Mouse (Mus musculus) midbrain, embryonic 11.5 days (tissue): ENCODE measurements around the gene Ppp4r2. TPM values are rescaled to one million over a fixed set of nuclear protein-coding genes. Genes with fewer than 3 reads are reported as not detected.

ENCODE experiments used
- ATAC-seq: fragments of 200-750 bp; cut with Nextera tagmentation; 2 replicates; pipeline ENCODE4 v1.8.0; 2017; ENCODE audit warnings: moderate TSS enrichment, moderate library complexity; ENCODE audit not compliant: low FRiP score
- DNase-seq: peaks from one replicate; pipeline ENCODE4 v3.0.0; 2015; ENCODE audit warnings: low spot score; ENCODE audit errors: missing footprints
- H3K27ac ChIP-seq: fragments of 300-500 bp; sonication (generic); 2 replicates; pipeline ENCODE4 v1.5.1; 2014; ENCODE audit warnings: low read depth, low read length
- H3K27me3 ChIP-seq: fragments of 300-500 bp; sonication (generic); 2 replicates; pipeline ENCODE4 v1.6.1; 2014; ENCODE audit warnings: mild to moderate bottlenecking, low read length, moderate library complexity, mixed read lengths; ENCODE audit not compliant: control insufficient read depth, insufficient read depth
- H3K36me3 ChIP-seq: fragments of 300-500 bp; sonication (generic); 2 replicates; pipeline ENCODE4 v1.6.1; 2014; ENCODE audit warnings: mild to moderate bottlenecking, low read length, moderate library complexity, mixed read lengths; ENCODE audit not compliant: control insufficient read depth, insufficient read depth
- H3K4me1 ChIP-seq: fragments of 300-500 bp; sonication (generic); 2 replicates; pipeline ENCODE4 v1.6.1; 2014; ENCODE audit warnings: low read length; ENCODE audit not compliant: control insufficient read depth, insufficient read depth
- H3K4me2 ChIP-seq: fragments of 300-500 bp; sonication (generic); 2 replicates; pipeline ENCODE4 v1.6.1; 2014; ENCODE audit warnings: mild to moderate bottlenecking, moderate library complexity
- H3K4me3 ChIP-seq: fragments of 300-500 bp; sonication (generic); 2 replicates; pipeline ENCODE4 v1.5.1; 2014; ENCODE audit warnings: low read depth, low read length
- H3K9ac ChIP-seq: fragments of 300-500 bp; sonication (generic); 2 replicates; pipeline ENCODE4 v1.6.1; 2014; ENCODE audit warnings: low read length
- H3K9me3 ChIP-seq: fragments of 300-500 bp; sonication (generic); 2 replicates; pipeline ENCODE4 v1.6.1; 2016; ENCODE audit warnings: low read length; ENCODE audit not compliant: control insufficient read depth
- WGBS: fragments of 180-500 bp; shearing (Covaris S2); extraction: QIAGEN DNeasy Blood & Tissue Kit; methylation state at CpG from one replicate; pipeline ENCODE4 v1.1.7; 2014; 5-methylcytosine and 5-hydroxymethylcytosine counted together
- polyA plus RNA-seq: library from polyadenylated mRNA; unstranded; fragments of >200 nt; fragmentation: Nextera tagmentation; extraction: Ambion mirVana; gene quantifications from 2 replicates; pipeline ENCODE4 v1.2.1, GENCODE M21; 2014

Gene Ppp4r2
- polyA plus RNA-seq, 1 experiment from 2014 or later, result 40.0 TPM

DNA sequence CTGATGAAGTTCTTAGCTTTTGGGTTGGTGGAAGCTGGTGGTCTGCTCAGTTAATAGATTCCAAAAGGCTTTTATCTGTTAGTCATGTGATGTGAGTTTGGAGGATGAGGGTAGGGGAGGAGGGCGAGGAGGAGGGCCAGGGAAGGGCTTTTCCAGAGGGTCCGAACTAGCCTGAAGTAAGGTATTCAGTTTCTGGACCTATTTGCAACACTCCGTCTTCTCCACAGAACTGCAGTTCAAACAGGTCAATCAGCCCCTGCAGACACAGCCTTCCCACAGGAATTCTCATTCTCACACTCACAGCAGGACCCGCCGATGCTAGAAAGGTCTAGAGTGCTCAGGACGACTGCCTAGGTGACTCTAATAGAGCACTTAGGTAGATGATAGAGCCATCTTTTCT lies 39.8 kb downstream of the Ppp4r2 start:
- no peak overlapping the region for H3K4me2 ChIP-seq
- no peak overlapping the region for H3K4me3 ChIP-seq
- no peaks in the 10 kb centered on the region for H3K4me1 ChIP-seq
- no peak for DNase-seq
- no peaks in the 10 kb centered on the region for H3K9me3 ChIP-seq
- no peak for ATAC-seq
- 81% methylated on average over 6 of the region's 6 CpGs for WGBS
- no peaks in the 10 kb centered on the region for H3K27me3 ChIP-seq
- no peak overlapping the region for H3K9ac ChIP-seq
- no peaks in the 10 kb centered on the region for H3K36me3 ChIP-seq
- H3K27ac ChIP-seq, result no peak overlapping the region

- Histone ChIP-seq H3K27me3 (no peaks in the 10 kb centered on the region), H3K4me2 (no peak overlapping the region), H3K9ac (no peak overlapping the region), H3K27ac (no peak overlapping the region), H3K36me3 (no peaks in the 10 kb centered on the region), H3K4me3 (no peak overlapping the region), H3K9me3 (no peaks in the 10 kb centered on the region), H3K4me1 (no peaks in the 10 kb centered on the region)
- WGBS, result 70% methylated on average over 20 of the region's 20 CpGs
- no peak for ATAC-seq
- DNase-seq, result peak; percentile 97
These were observed 42.6 kb downstream of the Ppp4r2 start for GRCm38 (mm10) chr6:100875862-100876623.

DNA sequence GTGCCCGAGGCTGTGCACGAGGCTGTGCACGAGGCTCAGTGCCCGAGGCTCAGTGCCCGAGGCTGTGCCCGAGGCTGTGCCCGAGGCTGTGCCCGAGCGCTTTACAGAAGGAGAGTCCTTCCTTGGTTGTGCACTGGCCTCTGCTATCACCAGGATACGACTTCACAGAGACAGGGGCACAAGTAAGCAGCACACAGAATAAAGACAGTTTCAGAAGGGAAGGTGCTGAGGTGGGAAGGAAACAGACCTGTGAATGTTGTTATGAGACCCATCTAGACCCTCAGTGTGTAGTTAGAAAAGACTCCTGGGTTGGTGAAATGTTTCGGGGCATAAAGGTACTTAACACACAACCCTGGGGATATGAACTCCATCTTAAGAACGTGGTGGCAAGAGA lies 43.2 kb downstream of the Ppp4r2 start:
- Histone ChIP-seq H3K4me2 (no peak overlapping the region), H3K27me3 (no peaks in the 10 kb centered on the region), H3K36me3 (no peaks in the 10 kb centered on the region), H3K9me3 (no peaks in the 10 kb centered on the region), H3K4me3 (no peak overlapping the region), H3K27ac (no peak overlapping the region), H3K9ac (no peak overlapping the region), H3K4me1 (no peaks in the 10 kb centered on the region)
- 80% methylated on average over 12 of the region's 12 CpGs for WGBS
- ATAC-seq (no peak), DNase-seq (peak; percentile 66)

- Histone ChIP-seq H3K4me3 (no peak overlapping the region), H3K9ac (no peak overlapping the region), H3K4me1 (no peaks in the 10 kb centered on the region), H3K27ac (no peak overlapping the region), H3K36me3 (no peaks in the 10 kb centered on the region), H3K9me3 (no peaks in the 10 kb centered on the region), H3K27me3 (no peaks in the 10 kb centered on the region), H3K4me2 (no peak overlapping the region)
- DNase-seq, result peak; percentile 56
- no peak for ATAC-seq
- WGBS, result 83% methylated on average over 13 of the region's 13 CpGs
These were observed 45.1 kb downstream of the Ppp4r2 start for GRCm38 (mm10) chr6:100878546-100878945.

DNA sequence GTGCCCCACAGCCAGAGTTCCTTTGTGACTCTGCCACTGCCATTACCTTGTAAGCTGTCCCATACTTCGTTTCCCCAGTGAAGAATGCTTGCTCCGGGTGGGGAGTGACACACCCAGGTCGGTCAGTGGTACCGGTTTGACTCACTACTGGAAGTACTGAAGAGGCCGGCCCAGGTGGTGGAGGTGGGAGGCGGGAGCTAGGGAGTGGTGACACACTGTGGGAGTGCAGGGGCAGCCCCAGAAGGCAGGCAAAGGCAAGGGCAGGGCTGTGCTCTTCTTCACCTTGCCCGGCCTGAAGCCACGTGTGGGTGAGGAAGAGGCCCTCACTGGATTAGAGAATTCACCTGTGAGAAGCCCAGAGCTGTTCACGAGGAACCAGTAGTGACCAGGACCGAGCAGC lies 46.2 kb downstream of the Ppp4r2 start:
- ATAC-seq (no peak), DNase-seq (peak; percentile 49)
- Histone ChIP-seq H3K36me3 (no peaks in the 10 kb centered on the region), H3K4me2 (no peak overlapping the region), H3K4me3 (no peak overlapping the region), H3K9me3 (no peaks in the 10 kb centered on the region), H3K4me1 (no peaks in the 10 kb centered on the region), H3K9ac (no peak overlapping the region), H3K27me3 (no peaks in the 10 kb centered on the region), H3K27ac (no peak overlapping the region)
- WGBS, result 51% methylated on average over 10 of the region's 10 CpGs

- ATAC-seq (no peak), DNase-seq (no peak)
- Histone ChIP-seq H3K36me3 (no peaks in the 10 kb centered on the region), H3K9ac (no peak overlapping the region), H3K4me1 (no peaks in the 10 kb centered on the region), H3K27me3 (no peaks in the 10 kb centered on the region), H3K4me3 (no peak overlapping the region), H3K4me2 (no peak overlapping the region), H3K9me3 (no peaks in the 10 kb centered on the region), H3K27ac (no peak overlapping the region)
- WGBS, result 92% methylated on average over 9 of the region's 9 CpGs
These were observed 48.2 kb downstream of the Ppp4r2 start for GRCm38 (mm10) chr6:100881657-100882056.

GRCm38 (mm10) chr6:100882381-100883213 lies 49.2 kb downstream of the Ppp4r2 start:
- Histone ChIP-seq H3K4me3 (no peak overlapping the region), H3K27ac (no peak overlapping the region), H3K9ac (no peak overlapping the region), H3K9me3 (no peaks in the 10 kb centered on the region), H3K27me3 (no peaks in the 10 kb centered on the region), H3K36me3 (no peaks in the 10 kb centered on the region), H3K4me2 (no peak overlapping the region), H3K4me1 (no peaks in the 10 kb centered on the region)
- DNase-seq, result peak; percentile 99
- WGBS, result 27% methylated on average over 15 of the region's 15 CpGs
- ATAC-seq, result peak; percentile 48

DNA sequence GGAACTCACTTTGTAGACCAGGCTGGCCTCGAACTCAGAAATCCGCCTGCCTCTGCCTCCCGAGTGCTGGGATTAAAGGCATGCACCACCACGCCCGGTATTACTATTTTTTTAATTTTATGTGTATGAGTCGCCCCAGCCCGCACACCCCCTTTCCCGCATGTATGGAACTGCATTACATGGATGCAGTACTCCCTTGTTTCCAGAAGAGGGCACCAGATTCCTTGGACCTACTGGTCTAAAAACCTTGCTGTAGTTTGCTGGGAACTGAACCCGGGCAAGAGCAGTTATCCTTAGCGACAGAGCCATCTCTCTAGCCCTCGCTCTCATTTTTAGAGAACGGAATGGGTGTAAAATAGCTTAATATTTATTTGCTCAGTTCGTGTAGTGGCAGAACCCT lies 49.8 kb downstream of the Ppp4r2 start:
- Histone ChIP-seq H3K4me2 (no peak overlapping the region), H3K36me3 (no peaks in the 10 kb centered on the region), H3K9ac (no peak overlapping the region), H3K4me3 (no peak overlapping the region), H3K4me1 (no peaks in the 10 kb centered on the region), H3K27me3 (no peaks in the 10 kb centered on the region), H3K27ac (no peak overlapping the region), H3K9me3 (no peaks in the 10 kb centered on the region)
- ATAC-seq (0 out of 2 replicates have a peak, but pooled peaks have one; percentile 5), DNase-seq (no peak)
- 45% methylated on average over 13 of the region's 13 CpGs for WGBS

DNA sequence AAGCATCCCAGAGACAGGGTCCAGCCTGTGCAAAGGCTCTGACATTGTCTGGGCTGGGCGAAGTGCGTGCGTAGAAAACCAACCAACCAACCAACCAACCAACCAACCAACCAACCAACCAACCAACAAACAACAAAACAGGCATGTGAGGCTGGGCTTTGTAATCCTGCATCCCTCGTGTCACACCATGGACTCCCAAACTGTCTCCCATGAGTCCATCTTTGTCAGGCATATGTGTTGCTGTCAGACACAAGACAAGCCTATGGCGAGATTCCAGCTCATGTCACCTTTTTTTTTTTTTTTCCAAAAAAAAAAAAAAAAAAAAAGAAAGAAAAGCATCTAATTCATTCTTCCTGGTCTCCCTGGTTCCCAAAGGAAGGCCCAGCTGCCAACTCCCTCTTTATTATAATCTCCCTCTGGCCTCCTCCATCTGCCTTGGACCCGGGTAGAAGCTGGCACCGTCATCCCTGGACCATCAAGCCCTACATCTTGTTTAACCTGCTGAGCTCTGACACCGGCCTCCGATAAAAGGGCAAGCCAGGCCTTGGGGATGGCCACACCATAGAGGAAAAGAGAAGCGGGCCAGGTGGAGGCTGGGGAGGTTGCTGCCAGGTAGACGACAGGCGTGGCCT lies 51.3 kb downstream of the Ppp4r2 start:
- no peaks in the 10 kb centered on the region for H3K9me3 ChIP-seq
- H3K27me3 ChIP-seq, result no peaks in the 10 kb centered on the region
- no peak overlapping the region for H3K9ac ChIP-seq
- no peaks in the 10 kb centered on the region for H3K36me3 ChIP-seq
- no peak overlapping the region for H3K4me2 ChIP-seq
- H3K4me1 ChIP-seq, result no peaks in the 10 kb centered on the region
- H3K4me3 ChIP-seq, result no peak overlapping the region
- ATAC-seq, result no peak
- WGBS, result 91% methylated on average over 12 of the region's 12 CpGs
- no peak for DNase-seq
- H3K27ac ChIP-seq, result no peak overlapping the region
